Mouse (Mus musculus) stomach, postnatal 0 days (tissue): ENCODE measurements at regions not wholly inside any gene's neighbourhood (a gene's known extent, or its start where the extent isn't known, plus 50 kb on each side); places are given as distances from the start of the nearest gene placed in this dataset.
A peak's percentile ranks its signal among the peaks of the same experiment; 100 is the strongest.

Source experiments
- ATAC-seq: fragments of 200-750 bp; cut with Nextera tagmentation; 2 replicates; pipeline ENCODE4 v1.8.0; 2017; ENCODE audit not compliant: low FRiP score, low TSS enrichment
- DNase-seq: peaks from one replicate; pipeline ENCODE4 v3.0.0-alpha.2; 2016; ENCODE audit warnings: low spot score
- H3K27ac ChIP-seq: fragments of 300-500 bp; sonication (generic); replicated peaks from 2 replicates; pipeline ENCODE4 v1.5.1; 2014; ENCODE audit warnings: mild to moderate bottlenecking, control low read depth
- H3K27me3 ChIP-seq: fragments of 300-500 bp; sonication (generic); 2 replicates; pipeline ENCODE4 v1.6.1; 2014; ENCODE audit warnings: low read length; ENCODE audit not compliant: control insufficient read depth, insufficient read depth
- H3K36me3 ChIP-seq: fragments of 300-500 bp; sonication (generic); 2 replicates; pipeline ENCODE4 v1.6.1; 2014; ENCODE audit warnings: low read length, mixed read lengths; ENCODE audit not compliant: control insufficient read depth, insufficient read depth
- H3K4me1 ChIP-seq: fragments of 300-500 bp; sonication (generic); replicated peaks from 2 replicates; pipeline ENCODE4 v1.6.1; 2014; ENCODE audit warnings: antibody characterized with exemption; ENCODE audit not compliant: control insufficient read depth, insufficient read depth
- H3K4me2 ChIP-seq: fragments of 300-500 bp; sonication (generic); replicated peaks from 2 replicates; pipeline ENCODE4 v1.6.1; 2014; ENCODE audit warnings: low read depth, mild to moderate bottlenecking, control low read depth, moderate library complexity
- H3K4me3 ChIP-seq: fragments of 300-500 bp; sonication (generic); 2 replicates; pipeline ENCODE4 v1.5.1; 2014; ENCODE audit warnings: low read depth, low read length, control low read depth
- H3K9ac ChIP-seq: fragments of 300-500 bp; sonication (generic); 2 replicates; pipeline ENCODE4 v1.6.1; 2014; ENCODE audit warnings: mild to moderate bottlenecking, low read length, control low read depth, mixed read lengths
- H3K9me3 ChIP-seq: fragments of 300-500 bp; sonication (generic); 2 replicates; pipeline ENCODE4 v1.6.1; 2016; ENCODE audit warnings: low read length; ENCODE audit not compliant: control insufficient read depth
- CTCF ChIP-seq: IDR thresholded peaks from 2 replicates; pipeline ENCODE4 v1.5.1; 2016; ENCODE audit warnings: antibody characterized with exemption, low read depth, mild to moderate bottlenecking, moderate library complexity
- EP300 ChIP-seq: optimal IDR thresholded peaks from 2 replicates; pipeline ENCODE3; 2016; ENCODE audit warnings: antibody characterized with exemption
- WGBS: fragments of 180-500 bp; shearing (Covaris S2); extraction: QIAGEN DNeasy Blood & Tissue Kit; methylation state at CpG from one replicate; pipeline ENCODE4 v1.1.7; 2014; 5-methylcytosine and 5-hydroxymethylcytosine counted together

- H3K4me1 ChIP-seq, result no peaks in the 10 kb centered on the region
- ATAC-seq, result no peak
- DNase-seq, result no peak
- no peak overlapping the region for H3K9ac ChIP-seq
- no peaks in the 10 kb centered on the region for H3K27me3 ChIP-seq
- H3K4me3 ChIP-seq, result no peak overlapping the region
- H3K27ac ChIP-seq, result no peak overlapping the region
- H3K9me3 ChIP-seq, result no peaks in the 10 kb centered on the region
- H3K36me3 ChIP-seq, result no peaks in the 10 kb centered on the region
- WGBS, result 70% methylated on average over 1 of the region's 1 CpGs
- H3K4me2 ChIP-seq, result no peak overlapping the region
- TF ChIP-seq EP300, result no peak
- peak; percentile 83 for TF ChIP-seq CTCF
These were observed 685.7 kb upstream of the Cdh6 start for GRCm38 (mm10) chr15:13859193-13859592.

- Histone ChIP-seq H3K4me2 (no peak overlapping the region), H3K27me3 (no peaks in the 10 kb centered on the region), H3K4me1 (no peaks in the 10 kb centered on the region), H3K27ac (no peak overlapping the region), H3K36me3 (no peaks in the 10 kb centered on the region), H3K4me3 (no peak overlapping the region), H3K9ac (no peak overlapping the region), H3K9me3 (no peaks in the 10 kb centered on the region)
- no peak for DNase-seq
- WGBS, result 62% methylated on average over 8 of the region's 8 CpGs
- no peak for ATAC-seq
- TF ChIP-seq EP300 (no peak), CTCF (no peak)
These were observed 680.8 kb upstream of the Cdh6 start for GRCm38 (mm10) chr15:13854095-13854836.
